Comparison of ENCODE assay signal across 9 mouse cellular contexts in the genomic region with DNA sequence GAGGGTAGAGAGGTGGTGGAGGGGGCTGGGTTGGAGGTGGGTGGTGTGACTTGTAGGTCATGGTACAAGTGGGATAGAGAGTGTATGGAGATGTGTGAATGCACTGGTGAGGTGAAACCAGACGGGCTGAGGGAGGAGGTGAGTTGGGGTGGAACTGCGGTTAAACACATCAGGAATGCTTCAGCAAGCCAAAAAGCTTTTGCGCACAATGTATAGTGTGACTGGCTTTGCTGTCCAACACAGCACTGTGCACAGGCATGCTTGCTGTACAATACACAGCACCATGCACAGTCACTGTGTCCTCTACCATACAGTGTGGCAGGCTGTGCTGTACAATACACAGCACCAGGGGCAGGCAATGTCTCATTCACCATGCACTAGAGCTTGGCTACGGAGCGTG.
DNase-seq lines count a peak whose midpoint lies in the region; ATAC-seq lines count a peak whose summit lies in the region.
"Had no signal": no experiment of that assay in that cellular context is flagged by ENCODE, and none has a peak within 500 bp of the region (broad histone marks: within the 10 kb centered on the region; RNA-seq: fewer than 3 reads in every experiment).

No protein-coding gene starts in this region.

- no peak overlapping the region for H3K4me3 ChIP-seq in neural tube, embryonic 15.5 days (replicated peaks)
- H3K4me3 ChIP-seq: liver, embryonic 15.5 days had no signal

- H3K27me3 ChIP-seq in neural tube, embryonic 15.5 days (replicated peaks), result no peaks in the 10 kb centered on the region
- H3K27me3 ChIP-seq: liver, embryonic 15.5 days had no signal

- WGBS in neural tube, embryonic 15.5 days, result 80% methylated on average over 5 of the region's 5 CpGs

- no peaks in the 10 kb centered on the region for H3K36me3 ChIP-seq in neural tube, embryonic 15.5 days
- H3K36me3 ChIP-seq: liver, embryonic 15.5 days had no signal

- peak; percentile 33 to 53 for DNase-seq in left cerebral cortex, adult 18-20 months (ENCODE audit: low spot score in 2 of 2)
- DNase-seq in left cerebral cortex, postnatal 10 days (ENCODE audit: extremely low spot score in 1 of 2, low spot score in 2 of 2), result no peak
- DNase-seq in frontal cortex, postnatal 36 days (ENCODE audit: low spot score in 2 of 2), result peak; percentile 53 to 54
- DNase-seq in left cerebral cortex, postnatal 14 days (ENCODE audit: low spot score in 2 of 2), result peak; percentile 19 to 47
- DNase-seq in lung, adult 18-20 months, result no peak
- DNase-seq: lung, postnatal 4 days had no signal

- peaks cover 21% of the 10 kb centered on the region for H3K4me1 ChIP-seq in neural tube, embryonic 15.5 days
- H3K4me1 ChIP-seq: liver, embryonic 15.5 days had no signal

- no peak overlapping the region for H3K4me2 ChIP-seq in neural tube, embryonic 15.5 days
- H3K4me2 ChIP-seq: liver, embryonic 15.5 days had no signal

- intact Hi-C loops in left cerebral cortex, postnatal 10 days (cut with DNase I), result no loop called here
- intact Hi-C loops in left cerebral cortex, postnatal 14 days (cut with DNase I), result no loop called here

- H3K27ac ChIP-seq in neural tube, embryonic 15.5 days (replicated peaks), result peak overlapping the region; percentile 81
- H3K27ac ChIP-seq: liver, embryonic 15.5 days had no signal

- peak; percentile 40 for ATAC-seq in neural tube, embryonic 15.5 days (ENCODE audit: low FRiP score)
- ATAC-seq in erythroid progenitor cell, adult 5-6 weeks (replicated peaks; ENCODE audit: low FRiP score, poor library complexity, severe bottlenecking), result no peak

- H3K9ac ChIP-seq in neural tube, embryonic 15.5 days (replicated peaks), result no peak overlapping the region
- H3K9ac ChIP-seq: liver, embryonic 15.5 days had no signal

- H3K9me3 ChIP-seq in neural tube, embryonic 15.5 days (replicated peaks), result no peaks in the 10 kb centered on the region
- H3K9me3 ChIP-seq: liver, embryonic 15.5 days had no signal

Comparison
In these comparisons a context has a peak if more than half of its experiments do, and no peak if none do; other contexts are left out.
1. DNase-seq: peak in left cerebral cortex, adult 18-20 months (2 of 2), frontal cortex, postnatal 36 days (2 of 2) and left cerebral cortex, postnatal 14 days (2 of 2); none in left cerebral cortex, postnatal 10 days (0 of 2) and lung, adult 18-20 months (0 of 2).